Mouse (Mus musculus): Measurements from ENCODE around the gene Zfp688. TPM values are rescaled to one million over a fixed set of nuclear protein-coding genes. Genes with fewer than 3 reads are reported as not detected.

The Zfp688 gene
- polyA plus RNA-seq, 1 experiment from 2014 or later = 9.1 TPM

DNA sequence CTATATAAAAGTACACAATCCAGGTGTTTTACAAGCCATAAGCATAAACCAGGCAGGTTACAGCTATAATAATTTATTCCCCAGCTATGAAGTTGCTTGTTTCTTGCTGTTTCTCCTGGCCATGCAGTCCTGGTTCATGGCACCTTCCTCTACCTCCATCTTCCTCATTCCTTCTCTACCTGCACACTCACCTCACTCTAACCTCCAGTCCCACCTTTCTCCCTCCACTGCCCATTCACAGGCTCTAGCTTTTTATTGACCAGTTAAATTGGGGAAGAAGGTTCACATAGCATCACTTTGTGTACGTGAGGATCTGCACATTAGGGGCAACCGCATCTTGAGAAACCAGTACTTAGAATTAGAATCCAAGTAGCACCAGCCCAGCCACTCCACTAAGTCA, 31.2 kb upstream of the Zfp688 start:
- no peak overlapping the region for H3K4me2 ChIP-seq
- no peak overlapping the region for H3K27ac ChIP-seq (replicated peaks)
- H3K9ac ChIP-seq = no peak overlapping the region
- peaks cover 6% of the 10 kb centered on the region; the same call in 1 of the 2 replicates for H3K9me3 ChIP-seq (replicated peaks)
- WGBS (ENCODE audit: insufficient replicate concordance) = 91% methylated on average over 2 of the region's 2 CpGs
- H3K4me3 ChIP-seq (replicated peaks) = no peak overlapping the region
- no peak for ATAC-seq (ENCODE audit: insufficient read depth)
- peaks cover 40% of the 10 kb centered on the region for H3K36me3 ChIP-seq (replicated peaks)
- no peaks in the 10 kb centered on the region for H3K27me3 ChIP-seq
- H3K4me1 ChIP-seq (replicated peaks) = peaks cover 45% of the 10 kb centered on the region

GRCm38 (mm10) chr7:127449966-127450365, 28.1 kb upstream of the Zfp688 start:
- H3K4me1 ChIP-seq (replicated peaks) = peaks cover 55% of the 10 kb centered on the region
- H3K27ac ChIP-seq (replicated peaks) = peak overlapping the region; percentile 65
- peaks cover 31% of the 10 kb centered on the region for H3K36me3 ChIP-seq (replicated peaks)
- peak overlapping the region; percentile 81 for H3K4me2 ChIP-seq
- peak overlapping the region; percentile 90 for H3K9ac ChIP-seq
- no peak for ATAC-seq (ENCODE audit: insufficient read depth)
- H3K27me3 ChIP-seq = no peaks in the 10 kb centered on the region
- no peaks in the 10 kb centered on the region for H3K9me3 ChIP-seq (replicated peaks)
- H3K4me3 ChIP-seq (replicated peaks) = peak overlapping the region; percentile 81
- WGBS (ENCODE audit: insufficient replicate concordance) = 69% methylated on average over 7 of the region's 7 CpGs

DNA sequence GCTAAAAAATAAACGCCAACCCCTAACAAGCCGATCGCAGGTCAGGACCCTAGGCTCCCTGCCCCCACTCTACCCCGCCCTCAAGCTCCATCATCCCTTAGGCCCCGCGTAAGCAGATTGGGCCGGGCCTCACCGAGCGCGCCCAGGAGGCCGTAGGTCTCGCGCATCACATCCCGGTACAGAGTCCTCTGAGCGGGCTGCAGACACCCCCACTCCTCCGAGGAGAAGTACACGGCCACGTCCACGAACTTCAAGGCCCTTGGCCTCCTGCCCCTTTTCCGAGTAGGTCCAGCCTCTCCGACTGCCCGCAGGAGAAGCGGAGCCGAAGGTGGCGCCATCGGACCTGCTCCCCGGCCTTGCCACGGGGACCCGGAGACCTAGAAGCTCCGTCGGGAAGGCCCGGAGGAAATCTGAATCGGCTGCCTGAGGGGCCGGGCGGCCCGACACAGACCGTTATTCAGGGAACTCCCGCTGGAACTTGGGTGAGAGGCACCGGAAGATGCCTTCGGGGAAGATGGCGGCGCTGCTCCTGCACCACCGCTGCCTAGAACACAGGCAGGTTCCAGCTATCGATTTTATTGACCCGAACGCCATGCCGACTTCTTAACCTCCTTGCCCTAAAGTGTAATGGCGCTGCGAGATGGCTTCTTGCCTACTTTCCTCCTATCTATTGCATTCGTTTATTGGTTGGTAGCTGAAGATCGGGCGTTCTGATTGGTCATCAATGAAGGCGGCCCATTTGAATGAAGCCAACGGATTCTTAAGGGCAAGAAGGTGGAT, 26.8 kb upstream of the Zfp688 start, which contains the start of gene Zfp689:
TSS of gene Zfp689 (minus strand) at position 638 of the 780 bp plus-strand sequence.
- under 1% methylated on average over 54 of the region's 54 CpGs for WGBS (ENCODE audit: insufficient replicate concordance)
- peak within 1 kb of the TSS; percentile 81 for H3K4me2 ChIP-seq
- H3K27ac ChIP-seq (replicated peaks) = peak within 1 kb of the TSS; percentile 93
- peaks cover 52% of the 10 kb centered on the region for H3K4me1 ChIP-seq (replicated peaks)
- peak within 1 kb of the TSS; percentile 81 for H3K4me3 ChIP-seq (replicated peaks)
- H3K9ac ChIP-seq = peak within 1 kb of the TSS; percentile 90
- no peaks in the 10 kb centered on the region for H3K9me3 ChIP-seq (replicated peaks)
- peaks cover 39% of the 10 kb centered on the region for H3K36me3 ChIP-seq (replicated peaks)
- ATAC-seq (ENCODE audit: insufficient read depth) = peak; percentile 92
- no peaks in the 10 kb centered on the region for H3K27me3 ChIP-seq

DNA sequence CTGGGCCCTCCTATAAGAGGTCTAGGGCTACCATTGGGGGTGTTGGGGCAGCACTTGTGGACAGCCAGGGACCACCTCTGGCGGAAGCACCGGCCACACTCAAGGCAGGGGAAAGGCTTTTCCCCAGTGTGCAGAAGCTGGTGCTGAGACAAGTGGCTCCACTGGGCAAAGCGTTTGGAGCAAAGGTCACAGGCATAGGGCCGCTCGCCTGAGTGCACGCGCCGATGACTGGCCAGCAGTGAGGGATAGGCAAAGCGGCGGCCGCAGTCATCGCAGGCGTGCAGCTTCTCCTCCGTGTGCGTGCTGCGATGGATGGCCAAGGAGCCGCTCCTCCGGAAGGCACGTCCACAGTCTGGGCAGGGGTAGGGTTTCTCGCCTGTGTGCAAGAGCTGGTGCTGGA, 22.1 kb upstream of the Zfp688 start:
- H3K4me1 ChIP-seq (replicated peaks) = peaks cover 17% of the 10 kb centered on the region
- H3K9me3 ChIP-seq (replicated peaks) = no peaks in the 10 kb centered on the region
- H3K4me2 ChIP-seq = no peak overlapping the region
- WGBS (ENCODE audit: insufficient replicate concordance) = 91% methylated on average over 20 of the region's 20 CpGs
- H3K36me3 ChIP-seq (replicated peaks) = peaks cover 36% of the 10 kb centered on the region
- no peaks in the 10 kb centered on the region for H3K27me3 ChIP-seq
- ATAC-seq (ENCODE audit: insufficient read depth) = no peak
- no peak overlapping the region for H3K27ac ChIP-seq (replicated peaks)
- no peak overlapping the region for H3K4me3 ChIP-seq (replicated peaks)
- H3K9ac ChIP-seq = no peak overlapping the region

GRCm38 (mm10) chr7:127437724-127438123, 15.9 kb upstream of the Zfp688 start:
- no peak overlapping the region for H3K9ac ChIP-seq
- H3K36me3 ChIP-seq (replicated peaks) = no peaks in the 10 kb centered on the region
- H3K9me3 ChIP-seq (replicated peaks) = peaks cover 7% of the 10 kb centered on the region
- 72% methylated on average over 3 of the region's 3 CpGs for WGBS (ENCODE audit: insufficient replicate concordance)
- H3K4me3 ChIP-seq (replicated peaks) = no peak overlapping the region
- no peak overlapping the region for H3K4me2 ChIP-seq
- no peaks in the 10 kb centered on the region for H3K27me3 ChIP-seq
- no peak overlapping the region for H3K27ac ChIP-seq (replicated peaks)
- H3K4me1 ChIP-seq (replicated peaks) = no peaks in the 10 kb centered on the region
- no peak for ATAC-seq (ENCODE audit: insufficient read depth)

DNA sequence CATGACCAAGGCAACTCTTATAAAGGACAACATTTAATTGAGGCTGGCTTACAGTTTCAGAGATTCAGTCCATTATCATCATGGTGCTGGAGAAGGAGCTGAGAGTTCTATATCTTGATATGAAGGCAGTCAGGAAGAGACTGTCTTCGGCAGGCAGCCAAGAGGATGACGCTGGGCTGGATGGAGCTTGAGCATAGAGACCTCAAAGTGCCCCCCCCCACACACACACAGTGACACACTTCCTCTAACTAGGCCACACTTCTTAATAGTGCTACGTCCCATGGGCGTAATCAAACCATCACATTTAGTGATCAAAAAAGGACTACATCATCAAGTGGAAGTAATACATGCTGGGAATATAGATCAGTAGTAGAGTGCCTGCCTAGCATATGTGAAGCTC, 13.3 kb upstream of the Zfp688 start:
- Histone ChIP-seq H3K9ac (no peak overlapping the region), H3K27ac (replicated peaks) (no peak overlapping the region), H3K36me3 (replicated peaks) (no peaks in the 10 kb centered on the region), H3K4me3 (replicated peaks) (no peak overlapping the region), H3K4me2 (no peak overlapping the region), H3K27me3 (peaks cover 5% of the 10 kb centered on the region), H3K4me1 (replicated peaks) (no peaks in the 10 kb centered on the region), H3K9me3 (replicated peaks) (peaks cover 7% of the 10 kb centered on the region)
- no peak for ATAC-seq (ENCODE audit: insufficient read depth)
- 63% methylated on average over 4 of the region's 4 CpGs for WGBS (ENCODE audit: insufficient replicate concordance)

GRCm38 (mm10) chr7:127426354-127426753, 4.5 kb upstream of the Zfp688 start:
- H3K27me3 ChIP-seq = peaks cover 19% of the 10 kb centered on the region
- ATAC-seq (ENCODE audit: insufficient read depth) = no peak
- no peak overlapping the region for H3K4me2 ChIP-seq
- peaks cover 18% of the 10 kb centered on the region for H3K4me1 ChIP-seq (replicated peaks)
- H3K27ac ChIP-seq (replicated peaks) = no peak overlapping the region
- H3K36me3 ChIP-seq (replicated peaks) = no peaks in the 10 kb centered on the region
- H3K9ac ChIP-seq = no peak overlapping the region
- no peak overlapping the region for H3K4me3 ChIP-seq (replicated peaks)
- 39% methylated on average over 3 of the region's 3 CpGs for WGBS (ENCODE audit: insufficient replicate concordance)
- no peaks in the 10 kb centered on the region for H3K9me3 ChIP-seq (replicated peaks)

DNA sequence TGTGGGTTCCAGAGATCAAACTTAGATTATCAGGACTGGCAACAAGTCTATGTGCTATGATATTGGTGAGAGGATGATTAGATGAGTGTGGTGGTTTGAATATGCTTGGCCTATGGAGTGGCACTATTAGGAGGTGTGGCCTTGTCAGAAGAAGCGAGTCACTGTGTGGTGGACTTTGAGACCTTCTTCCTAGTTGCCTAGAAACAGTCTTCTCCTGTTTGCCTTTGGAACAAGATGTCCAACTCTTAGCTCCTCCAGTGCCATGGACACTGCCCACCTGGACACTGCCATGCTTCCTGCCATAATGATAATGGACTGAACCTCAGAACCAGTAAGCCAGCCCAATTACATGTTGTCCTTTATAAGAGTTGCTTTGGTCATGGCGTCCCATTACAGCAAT, 4.0 kb upstream of the Zfp688 start:
- ATAC-seq (ENCODE audit: insufficient read depth) = no peak
- Histone ChIP-seq H3K36me3 (replicated peaks) (no peaks in the 10 kb centered on the region), H3K4me1 (replicated peaks) (peaks cover 23% of the 10 kb centered on the region), H3K9me3 (replicated peaks) (no peaks in the 10 kb centered on the region), H3K27ac (replicated peaks) (no peak overlapping the region), H3K27me3 (peaks cover 19% of the 10 kb centered on the region), H3K4me3 (replicated peaks) (no peak overlapping the region), H3K4me2 (no peak overlapping the region), H3K9ac (no peak overlapping the region)
- 67% methylated on average over 2 of the region's 2 CpGs for whole genome bisulfite sequencing (ENCODE audit: insufficient replicate concordance)

GRCm38 (mm10) chr7:127425291-127425690, 3.4 kb upstream of the Zfp688 start:
- no peaks in the 10 kb centered on the region for H3K36me3 ChIP-seq (replicated peaks)
- H3K4me3 ChIP-seq (replicated peaks) = no peak overlapping the region
- no peak overlapping the region for H3K9ac ChIP-seq
- H3K27ac ChIP-seq (replicated peaks) = no peak overlapping the region
- peaks cover 15% of the 10 kb centered on the region for H3K27me3 ChIP-seq
- H3K9me3 ChIP-seq (replicated peaks) = no peaks in the 10 kb centered on the region
- H3K4me1 ChIP-seq (replicated peaks) = peaks cover 28% of the 10 kb centered on the region
- no peak overlapping the region for H3K4me2 ChIP-seq
- no peak for ATAC-seq (ENCODE audit: insufficient read depth)
- WGBS (ENCODE audit: insufficient replicate concordance) = 71% methylated on average over 3 of the region's 3 CpGs

GRCm38 (mm10) chr7:127422247-127422646, 379 bp upstream of the Zfp688 start:
- Histone ChIP-seq H3K27ac (replicated peaks) (no peak overlapping the region), H3K36me3 (replicated peaks) (peaks cover 20% of the 10 kb centered on the region), H3K9ac (peak overlapping the region; percentile 69), H3K4me1 (replicated peaks) (peaks cover 29% of the 10 kb centered on the region), H3K4me2 (peak overlapping the region; percentile 96), H3K4me3 (replicated peaks) (peak overlapping the region; percentile 87), H3K9me3 (replicated peaks) (no peaks in the 10 kb centered on the region), H3K27me3 (peaks cover 14% of the 10 kb centered on the region)
- ATAC-seq (ENCODE audit: insufficient read depth) = peak; percentile 65
- WGBS (ENCODE audit: insufficient replicate concordance) = 2% methylated on average over 15 of the region's 15 CpGs

GRCm38 (mm10) chr7:127411418-127411817, 10.4 kb downstream of the Zfp688 start:
- H3K27me3 ChIP-seq = no peaks in the 10 kb centered on the region
- ATAC-seq (ENCODE audit: insufficient read depth) = no peak

More at GRCm38 (mm10) chr7:127411418-127411817, 10.4 kb downstream of the Zfp688 start:
- no peak overlapping the region for H3K4me3 ChIP-seq (replicated peaks)
- H3K4me2 ChIP-seq = no peak overlapping the region
- peaks cover 4% of the 10 kb centered on the region; the same call in 1 of the 2 replicates for H3K4me1 ChIP-seq (replicated peaks)
- H3K36me3 ChIP-seq (replicated peaks) = no peaks in the 10 kb centered on the region
- no peak overlapping the region for H3K9ac ChIP-seq
- 42% methylated on average over 2 of the region's 2 CpGs for WGBS (ENCODE audit: insufficient replicate concordance)
- no peaks in the 10 kb centered on the region for H3K9me3 ChIP-seq (replicated peaks)
- no peak overlapping the region for H3K27ac ChIP-seq (replicated peaks)

All from liver, embryonic 15.5 days (tissue).